Mouse (Mus musculus) MEL (cell line): ENCODE data around the gene Mfn1.

Experiments
- CTCF ChIP-seq, 3 experiments: IDR thresholded peaks in 2 of 3; conservative IDR thresholded peaks in 1 of 3; 2 replicates each; pipeline ENCODE4 v1.5.1; 2011 to 2012; ENCODE audit warnings: low read length in 3 of 3, low read depth in 2 of 3, mild to moderate bottlenecking in 2 of 3, improper control_type of control experiment in 1 of 3, inconsistent platforms in 1 of 3, mixed read lengths in 1 of 3, moderate library complexity in 1 of 3; ENCODE audit not compliant: control insufficient read depth in 1 of 3, insufficient read depth in 1 of 3, poor library complexity in 1 of 3, severe bottlenecking in 1 of 3
- EP300 ChIP-seq, 2 experiments: IDR thresholded peaks; 2 replicates each; pipeline ENCODE4 v1.6.1; 2011; ENCODE audit warnings: improper control_type of control experiment in 2 of 2, low read length in 2 of 2, low read depth in 1 of 2, mild to moderate bottlenecking in 1 of 2
- POLR2A ChIP-seq, 2 experiments: IDR thresholded peaks; 2 replicates each; pipeline ENCODE4 v1.6.1; 2011 to 2012; ENCODE audit warnings: low read length in 2 of 2, mild to moderate bottlenecking in 2 of 2, control low read depth in 1 of 2, improper control_type of control experiment in 1 of 2, low read depth in 1 of 2, moderate library complexity in 1 of 2; ENCODE audit not compliant: control insufficient read depth in 1 of 2, insufficient read depth in 1 of 2, poor library complexity in 1 of 2
- SIN3A ChIP-seq: IDR thresholded peaks from 2 replicates; pipeline ENCODE4 v1.6.1; 2012; ENCODE audit warnings: low read length, improper control_type of control experiment, inconsistent platforms
- ZC3H11A ChIP-seq: IDR thresholded peaks from 2 replicates; pipeline ENCODE4 v1.6.1; 2012; ENCODE audit warnings: low read depth, mild to moderate bottlenecking, inconsistent platforms, low read length, improper control_type of control experiment
- ZMIZ1 ChIP-seq: IDR thresholded peaks from 2 replicates; pipeline ENCODE4 v1.6.1; 2012; ENCODE audit warnings: low read depth, mild to moderate bottlenecking, inconsistent platforms, low read length, improper control_type of control experiment, moderate library complexity

DNA sequence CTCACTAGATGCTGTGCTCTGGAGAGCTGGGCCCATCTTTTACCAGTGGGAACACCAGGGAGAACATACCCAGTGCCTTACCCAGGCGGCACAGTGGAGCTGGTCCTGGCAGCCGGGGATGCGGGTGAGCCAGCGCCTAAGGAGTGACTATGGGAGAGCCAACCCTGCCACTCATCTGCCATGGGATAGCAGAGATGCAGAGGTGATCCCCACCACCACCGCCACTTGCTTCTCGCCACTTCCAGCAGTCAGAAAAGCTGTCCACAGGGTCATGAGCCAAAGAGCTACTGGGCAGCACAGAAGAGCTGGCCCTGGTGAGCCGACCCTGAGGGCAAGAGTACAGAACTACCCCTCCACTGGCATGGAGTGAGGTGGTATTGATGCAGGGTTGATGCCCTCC, 49.3 kb upstream of the Mfn1 start:
- TF ChIP-seq POLR2A (IDR thresholded peaks at IDR 0.05; ENCODE audit: control insufficient read depth in 1 of 2, insufficient read depth in 1 of 2, low read depth in 1 of 2, low read length in 2 of 2, poor library complexity in 1 of 2) (no peak), ZC3H11A (no peak), ZMIZ1 (no peak), CTCF (IDR thresholded peaks at IDR 0.05 in 2 of 3, conservative IDR thresholded peaks at IDR 0.05 in 1 of 3; ENCODE audit: control insufficient read depth in 1 of 3, insufficient read depth in 1 of 3, low read depth in 2 of 3, low read length in 3 of 3, poor library complexity in 1 of 3, severe bottlenecking in 1 of 3) (no peak), EP300 (IDR thresholded peaks at IDR 0.05; ENCODE audit: low read depth in 1 of 2, low read length in 2 of 2) (no peak), SIN3A (no peak)
